Mouse (Mus musculus) brown adipose tissue, adult 24 weeks (tissue): Measurements from ENCODE around the gene Itgb4. TPM values are rescaled to one million over a fixed set of nuclear protein-coding genes. Genes with fewer than 3 reads are reported as not detected.
"Not testable (repeated sequence)": the region's sequence is repeated elsewhere in the genome, so short reads cannot be mapped to it uniquely, and the experiment has no call there.

Experiments used
- H3K27ac ChIP-seq: fragments of 200-500 bp; replicated peaks from 2 replicates; pipeline ENCODE4 v1.5.1; 2012; ENCODE audit warnings: low read depth, mild to moderate bottlenecking, low read length
- H3K4me1 ChIP-seq: fragments of 200-500 bp; 2 replicates; pipeline ENCODE4 v1.6.1; 2012; ENCODE audit warnings: low read length, mixed read lengths; ENCODE audit not compliant: control insufficient read depth, insufficient read depth, insufficient read length
- H3K4me3 ChIP-seq: fragments of 200-500 bp; 2 replicates; pipeline ENCODE4 v1.5.1; 2012; ENCODE audit warnings: low read depth, mild to moderate bottlenecking, low read length, moderate library complexity; ENCODE audit not compliant: insufficient read depth
- polyA plus RNA-seq: library from polyadenylated mRNA; stranded (reverse); fragments of >200 nt; gene quantifications from 2 replicates; pipeline ENCODE4 v1.2.4, GENCODE M21; 2012; ENCODE audit not compliant: missing spikeins, insufficient read depth, insufficient read length

The Itgb4 gene
- polyA plus RNA-seq, 1 experiment, result 2.2 TPM

DNA sequence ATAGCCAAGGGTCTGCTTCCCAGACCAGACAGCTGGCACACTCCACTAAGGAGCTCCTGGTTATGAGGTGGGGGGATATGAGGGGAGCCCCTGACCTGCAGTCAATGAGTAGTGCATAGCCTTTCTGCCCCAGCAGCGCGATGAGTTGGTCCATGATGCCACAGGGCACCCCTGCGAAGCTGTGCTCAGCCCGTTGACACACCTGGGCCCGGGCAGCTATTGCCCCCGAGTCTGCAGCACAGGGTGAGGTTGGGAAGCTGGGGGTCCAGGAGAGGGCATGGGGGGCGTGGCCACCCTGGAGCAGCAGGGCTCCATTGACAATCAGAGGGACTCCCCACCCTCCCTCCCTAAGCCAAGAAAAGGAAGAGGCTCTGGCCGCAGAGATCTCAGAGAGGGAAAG is 35.6 kb downstream of the Itgb4 start:
- H3K4me3 ChIP-seq, result no peak overlapping the region
- peaks cover 3% of the 10 kb centered on the region; the same call in 1 of the 2 replicates for H3K4me1 ChIP-seq
- H3K27ac ChIP-seq, result no peak overlapping the region

- Histone ChIP-seq H3K4me3 (no peak overlapping the region), H3K27ac (no peak overlapping the region), H3K4me1 (no peaks in the 10 kb centered on the region)
Measured at GRCm38 (mm10) chr11:116010948-116011347, 36.4 kb downstream of the Itgb4 start.

DNA sequence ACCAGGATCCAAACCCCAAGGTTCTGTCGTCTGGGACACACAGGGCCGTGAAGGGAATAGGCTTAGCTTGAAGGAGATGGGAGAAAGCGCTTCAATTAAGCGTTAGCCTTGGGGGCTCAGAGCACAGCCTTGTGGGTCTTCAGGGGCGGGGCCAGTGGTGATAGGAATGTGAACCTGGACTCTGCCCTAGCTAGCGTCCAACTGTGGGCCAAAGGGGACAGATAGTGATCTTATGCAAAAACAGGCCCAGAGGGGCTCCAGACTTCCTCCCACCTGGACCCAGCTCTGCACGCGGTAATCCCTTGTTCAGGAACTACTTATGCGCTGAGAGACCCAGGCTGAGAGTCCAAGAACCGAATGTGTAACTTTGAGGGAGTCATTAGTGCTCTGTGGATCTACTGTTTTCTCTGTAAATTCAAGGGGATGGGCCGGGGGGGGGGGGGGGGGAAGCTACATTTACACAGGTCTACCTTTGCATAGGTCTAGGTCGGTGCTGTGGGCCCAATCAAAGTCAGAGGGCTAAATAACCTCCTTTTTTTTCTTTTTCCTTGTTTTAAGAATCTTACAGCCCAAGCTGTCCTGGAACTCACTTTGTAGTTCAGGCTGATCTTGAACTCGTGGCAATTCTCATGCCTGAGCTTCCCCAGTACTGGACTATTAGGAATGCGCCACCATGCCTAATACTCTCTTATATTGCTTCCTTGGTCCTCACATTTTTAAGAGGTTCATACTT is 37.2 kb downstream of the Itgb4 start:
- Histone ChIP-seq H3K4me1 (no peaks in the 10 kb centered on the region), H3K4me3 (peak overlapping the region; percentile 63), H3K27ac (no peak overlapping the region)

DNA sequence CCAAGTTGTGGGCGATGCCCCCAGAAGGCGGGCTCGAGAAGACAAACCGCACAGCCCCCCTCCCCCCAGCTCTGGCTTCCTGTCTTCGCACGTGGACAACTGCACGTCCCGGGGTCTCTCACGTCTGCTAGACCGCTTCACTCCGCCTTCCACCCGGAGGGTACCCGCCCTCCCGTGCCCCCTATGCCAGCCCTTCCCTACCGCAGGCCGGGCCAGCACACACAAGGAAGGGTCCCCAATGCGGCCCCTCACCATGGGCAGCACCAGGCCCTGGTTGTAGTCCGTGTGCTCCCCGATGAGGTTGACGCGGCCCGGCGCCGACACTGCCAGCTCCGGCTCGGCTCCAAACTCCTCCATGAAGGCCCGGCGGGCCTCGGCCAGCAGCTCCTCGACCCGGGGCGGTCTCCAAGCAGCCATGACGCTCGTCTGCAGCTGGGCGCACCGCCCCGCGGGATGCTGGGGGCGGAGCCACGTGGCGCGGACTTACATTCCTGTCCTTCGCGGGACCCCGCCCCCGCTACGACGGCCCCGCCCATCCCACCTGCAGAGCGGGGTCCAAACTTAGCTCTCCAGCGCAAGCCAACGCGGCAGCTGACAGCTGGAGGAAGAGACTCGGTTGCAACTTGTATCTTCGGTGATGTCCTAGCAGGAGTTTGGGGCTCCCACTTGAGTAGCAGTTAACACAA is 37.9 kb downstream of the Itgb4 start, which contains the start of gene Galk1:
Gene Galk1 (minus strand): TSS at position 458 of the 686 bp plus-strand sequence.
- H3K4me3 ChIP-seq, result peak within 1 kb of the TSS; percentile 63
- H3K4me1 ChIP-seq, result no peaks in the 10 kb centered on the region
- no peak within 1 kb of the TSS for H3K27ac ChIP-seq

GRCm38 (mm10) chr11:116014821-116015220 is 40.3 kb downstream of the Itgb4 start:
- no peak overlapping the region for H3K27ac ChIP-seq
- no peaks in the 10 kb centered on the region for H3K4me1 ChIP-seq
- H3K4me3 ChIP-seq, result no peak overlapping the region

DNA sequence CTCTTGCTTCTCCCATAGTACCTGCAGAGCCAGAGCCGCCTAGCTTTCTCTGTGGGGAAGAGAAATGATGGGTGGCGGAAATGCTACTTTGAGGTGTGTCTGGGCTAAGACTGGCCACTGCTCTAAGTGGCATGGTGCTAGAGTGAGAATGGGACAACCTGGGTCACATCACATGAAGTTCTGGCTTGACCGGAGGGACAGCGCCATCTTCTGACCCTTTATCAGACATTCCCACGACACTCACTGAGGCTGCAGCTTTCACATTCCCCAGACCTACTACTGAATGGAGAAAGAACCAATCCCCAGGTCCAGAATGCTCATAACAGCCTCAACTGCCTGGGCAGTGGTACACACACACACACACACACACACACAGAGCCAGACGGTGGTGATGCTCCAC is 43.6 kb downstream of the Itgb4 start:
- Histone ChIP-seq H3K4me1 (no peaks in the 10 kb centered on the region), H3K27ac (no peak overlapping the region), H3K4me3 (no peak overlapping the region)

DNA sequence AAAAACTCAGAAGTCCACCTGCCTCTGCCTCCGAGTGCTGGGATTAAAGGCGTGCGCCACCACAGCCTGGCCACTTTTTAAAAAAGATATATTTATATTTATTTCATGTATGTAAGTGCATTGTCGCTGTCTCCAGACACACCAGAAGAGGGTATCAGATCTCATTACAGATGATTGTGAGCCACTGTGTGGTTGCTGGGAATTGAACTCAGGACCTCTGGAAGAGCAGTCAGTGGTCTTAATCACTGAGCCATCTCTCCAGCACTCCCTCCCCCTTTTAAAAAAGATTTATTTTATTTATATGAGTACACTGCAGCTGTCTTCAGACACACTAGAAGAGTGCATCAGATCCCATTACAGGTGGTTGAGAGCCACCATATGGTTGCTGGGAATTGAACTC is 44.4 kb downstream of the Itgb4 start:
- H3K4me3 ChIP-seq, H3K4me1 ChIP-seq, H3K27ac ChIP-seq: not testable (repeated sequence)

DNA sequence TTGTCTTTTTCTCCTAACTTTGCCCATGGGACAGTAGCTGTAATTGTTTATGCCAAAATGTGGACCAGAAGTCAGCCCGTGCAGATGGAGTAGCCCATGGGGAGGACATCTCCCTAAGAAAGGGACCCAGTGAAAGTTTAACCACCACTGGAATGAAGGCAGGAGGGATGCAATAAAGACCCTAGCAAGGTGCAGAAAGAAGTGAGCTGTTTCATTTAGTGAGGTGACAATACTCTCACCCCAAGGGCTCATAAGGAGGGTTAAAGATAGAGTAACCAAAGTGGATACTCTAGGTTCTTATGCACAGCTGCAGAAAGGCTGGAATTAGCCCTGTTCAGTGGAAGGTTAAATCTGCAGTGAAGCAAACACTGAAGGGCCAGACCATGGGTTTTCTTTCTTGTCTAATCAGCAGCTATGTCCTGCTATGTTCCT is 44.9 kb downstream of the Itgb4 start:
- Histone ChIP-seq H3K4me1 (no peaks in the 10 kb centered on the region), H3K4me3 (no peak overlapping the region), H3K27ac (no peak overlapping the region)

DNA sequence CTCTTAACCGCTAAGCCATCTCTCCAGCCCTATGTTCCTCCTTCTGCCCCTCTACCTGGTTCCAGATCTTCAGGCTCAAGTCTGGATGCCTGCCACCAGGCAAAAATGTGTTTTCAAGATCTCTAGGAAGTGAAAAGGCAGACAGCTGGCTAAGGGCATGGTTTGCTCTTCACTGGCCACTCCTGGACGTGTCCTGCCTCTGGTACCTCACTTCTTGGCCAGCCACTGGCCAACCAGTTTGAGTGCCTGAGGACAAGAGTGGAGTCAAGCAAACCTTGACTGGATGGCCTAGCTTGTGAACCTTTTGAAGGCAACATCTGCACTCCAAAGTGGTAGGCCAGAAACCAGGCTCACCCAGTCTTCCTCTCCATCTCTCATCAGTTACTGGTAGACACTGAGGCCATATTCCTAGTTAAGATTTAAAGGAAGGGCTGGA is 45.5 kb downstream of the Itgb4 start:
- Histone ChIP-seq H3K4me3 (no peak overlapping the region), H3K4me1 (no peaks in the 10 kb centered on the region), H3K27ac (no peak overlapping the region)

DNA sequence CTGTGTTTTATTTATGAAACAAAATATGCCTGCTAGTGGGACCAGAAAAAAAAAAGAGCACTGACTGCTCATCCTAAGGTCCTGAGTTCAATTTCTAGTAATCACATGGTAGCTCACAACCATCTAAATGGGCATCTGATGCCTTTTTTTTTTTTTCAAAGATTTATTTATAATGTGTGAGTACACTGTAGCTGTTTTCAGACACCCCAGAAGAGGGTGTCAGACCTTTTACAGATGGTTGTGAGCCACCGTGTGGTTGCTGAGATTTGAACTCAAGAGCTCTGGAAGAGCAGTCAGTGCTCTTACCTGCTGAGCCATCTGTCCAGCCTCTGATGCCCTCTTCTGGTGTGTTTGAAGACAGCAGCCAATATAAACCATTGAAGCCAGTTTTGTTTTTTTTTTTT is 46.0 kb downstream of the Itgb4 start:
- Histone ChIP-seq H3K4me3 (no peak overlapping the region), H3K27ac (no peak overlapping the region), H3K4me1 (no peaks in the 10 kb centered on the region)

DNA sequence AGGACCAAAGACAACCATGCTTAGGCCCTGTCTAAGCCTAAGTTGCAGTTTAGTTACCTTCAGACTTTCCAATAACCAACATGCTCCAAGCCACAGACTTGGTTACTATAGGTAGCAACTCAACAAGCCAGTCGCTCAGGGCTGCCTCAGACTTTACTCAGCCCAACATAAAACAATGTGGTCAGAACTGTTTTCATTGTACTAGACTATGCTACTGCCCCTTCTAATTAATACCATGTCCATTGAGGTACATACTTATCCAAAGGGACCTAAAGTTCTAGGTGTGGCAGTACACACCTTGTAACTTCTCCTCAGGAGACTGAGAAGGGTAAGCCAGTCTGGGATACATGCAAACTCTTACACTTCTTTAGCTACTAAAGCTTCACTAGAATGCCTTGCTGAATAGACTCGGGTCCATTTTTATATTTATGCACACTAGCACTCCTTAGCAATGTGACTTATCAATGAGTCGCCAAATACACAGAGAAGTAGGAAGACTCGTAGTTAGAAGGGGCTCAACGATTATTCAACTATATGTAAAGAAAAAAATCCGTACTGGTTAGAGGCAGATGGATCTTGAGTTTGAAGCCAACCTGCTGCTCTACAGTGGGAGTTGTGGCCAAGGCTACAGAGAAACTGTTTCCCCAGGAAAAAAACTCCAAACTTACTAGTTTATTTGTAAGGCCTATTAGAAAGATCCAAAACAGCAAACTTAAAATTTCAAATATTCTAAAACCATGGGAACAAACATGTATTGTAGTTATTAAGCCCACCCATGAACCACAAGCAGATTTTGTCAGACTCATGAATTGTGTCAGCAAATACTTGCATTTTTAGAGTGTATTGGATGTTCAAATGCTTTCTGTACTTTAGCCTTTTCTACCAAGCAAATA is 47.1 kb downstream of the Itgb4 start:
- H3K4me3 ChIP-seq, result no peak overlapping the region
- no peak overlapping the region for H3K27ac ChIP-seq
- no peaks in the 10 kb centered on the region for H3K4me1 ChIP-seq

DNA sequence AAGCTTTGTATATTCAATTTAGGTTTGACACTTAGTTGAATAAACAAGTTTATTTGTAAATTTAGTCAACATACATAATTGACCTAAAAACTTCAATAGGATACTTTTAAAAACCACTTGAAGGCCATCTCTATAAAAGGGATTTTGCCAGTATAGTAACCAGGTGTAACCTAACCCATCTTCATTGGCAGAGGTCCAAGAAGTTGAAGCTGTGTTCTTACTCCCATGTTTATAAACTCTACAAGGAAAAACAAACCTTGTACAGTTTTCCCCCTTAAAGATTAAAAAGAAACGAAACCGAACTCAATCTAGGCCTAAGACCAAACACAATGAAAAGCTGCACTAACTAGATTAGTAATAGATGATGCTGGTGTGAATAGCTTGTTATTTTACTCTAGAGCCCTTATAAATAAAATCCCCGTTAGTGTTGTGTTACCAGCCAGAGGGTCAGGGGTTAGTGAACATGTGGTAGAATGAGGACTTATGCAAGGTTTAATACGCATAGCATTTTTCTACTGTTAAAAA is 47.8 kb downstream of the Itgb4 start:
- Histone ChIP-seq H3K4me3 (no peak overlapping the region), H3K4me1 (no peaks in the 10 kb centered on the region), H3K27ac (no peak overlapping the region)

DNA sequence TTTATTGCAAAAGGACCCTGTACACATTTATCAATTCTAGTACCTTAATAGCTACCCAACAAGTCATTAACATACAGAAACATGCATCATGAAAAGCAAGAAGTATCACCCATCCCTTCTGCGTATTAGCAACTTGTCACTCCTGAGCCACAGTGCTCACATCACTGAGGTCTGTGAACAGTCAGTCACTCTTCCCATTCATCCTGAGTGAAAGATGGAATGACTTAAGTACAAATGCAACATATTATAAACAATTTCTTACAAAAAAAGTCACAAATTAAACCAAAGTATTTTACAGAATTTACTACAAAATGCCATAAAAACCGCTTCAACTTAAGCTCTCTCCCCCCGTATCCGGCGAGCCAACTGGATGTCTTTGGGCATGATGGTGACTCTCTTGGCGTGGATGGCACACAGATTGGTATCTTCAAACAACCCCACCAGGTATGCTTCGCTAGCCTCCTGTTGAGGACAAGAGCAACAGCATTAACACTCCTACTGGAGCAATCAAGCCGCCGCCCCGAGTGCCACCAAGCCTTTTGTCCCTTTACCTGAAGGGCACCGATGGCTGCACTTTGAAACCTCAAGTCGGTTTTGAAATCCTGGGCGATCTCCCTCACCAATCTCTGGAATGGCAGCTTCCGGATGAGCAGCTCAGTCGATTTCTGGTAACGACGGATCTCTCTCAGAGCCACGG is 48.7 kb downstream of the Itgb4 start:
- peak overlapping the region; percentile 81 for H3K4me3 ChIP-seq
- H3K27ac ChIP-seq, result peak overlapping the region; percentile 93
- H3K4me1 ChIP-seq, result not testable (repeated sequence)

GRCm38 (mm10) chr11:116023771-116024355 is 49.4 kb downstream of the Itgb4 start:
- Histone ChIP-seq H3K4me1 (no peaks in the 10 kb centered on the region), H3K27ac (peak overlapping the region; percentile 93), H3K4me3 (peak overlapping the region; percentile 81)
